Mouse (Mus musculus) liver, embryonic 16.5 days (tissue): ENCODE data around the gene Rint1. TPM values are rescaled to one million over a fixed set of nuclear protein-coding genes. Genes with fewer than 3 reads are reported as not detected.

Experiments used
- ATAC-seq: fragments of 200-750 bp; cut with Nextera tagmentation; 2 replicates; pipeline ENCODE4 v1.8.0; 2017; ENCODE audit warnings: low read depth, mild to moderate bottlenecking, moderate number of reproducible peaks, moderate library complexity
- H3K27ac ChIP-seq: fragments of 300-500 bp; sonication (generic); 2 replicates; pipeline ENCODE4 v1.5.1; 2014; ENCODE audit warnings: mild to moderate bottlenecking, low read length
- H3K27me3 ChIP-seq: fragments of 300-500 bp; sonication (generic); 2 replicates; pipeline ENCODE4 v1.6.1; 2014; ENCODE audit warnings: low read depth, low read length, mixed read lengths; ENCODE audit not compliant: control insufficient read depth, insufficient read depth
- H3K36me3 ChIP-seq: fragments of 300-500 bp; sonication (generic); 2 replicates; pipeline ENCODE4 v1.6.1; 2014; ENCODE audit warnings: mild to moderate bottlenecking; ENCODE audit not compliant: control insufficient read depth, insufficient read depth
- H3K4me1 ChIP-seq: fragments of 300-500 bp; sonication (generic); 2 replicates; pipeline ENCODE4 v1.6.1; 2014; ENCODE audit warnings: low read depth, low read length, mixed read lengths; ENCODE audit not compliant: control insufficient read depth
- H3K4me2 ChIP-seq: fragments of 300-500 bp; sonication (generic); 2 replicates; pipeline ENCODE4 v1.6.1; 2014; ENCODE audit warnings: low read depth, low read length, mixed read lengths
- H3K4me3 ChIP-seq: fragments of 300-500 bp; sonication (generic); 2 replicates; pipeline ENCODE4 v1.5.1; 2014; ENCODE audit warnings: low read depth, mild to moderate bottlenecking, low read length
- H3K9ac ChIP-seq: fragments of 300-500 bp; sonication (generic); 2 replicates; pipeline ENCODE4 v1.6.1; 2014; ENCODE audit warnings: low read depth, low read length
- H3K9me3 ChIP-seq: fragments of 300-500 bp; sonication (generic); replicated peaks from 2 replicates; pipeline ENCODE4 v1.6.1; 2016; ENCODE audit warnings: low read length; ENCODE audit not compliant: control insufficient read depth
- WGBS: fragments of 180-500 bp; shearing (Covaris S2); extraction: QIAGEN DNeasy Blood & Tissue Kit; methylation state at CpG from one replicate; pipeline ENCODE4 v1.1.7; 2014; ENCODE audit not compliant: insufficient replicate concordance; 5-methylcytosine and 5-hydroxymethylcytosine counted together
- polyA plus RNA-seq: library from polyadenylated mRNA; unstranded; fragments of >200 nt; fragmentation: Nextera tagmentation; extraction: Ambion mirVana; gene quantifications from 2 replicates; pipeline ENCODE4 v1.2.1, GENCODE M21; 2015

Gene Rint1
- polyA plus RNA-seq, 1 experiment from 2014 or later: 16.9 TPM

GRCm38 (mm10) chr5:23865941-23866340, 78.4 kb downstream of the Rint1 start:
- Histone ChIP-seq H3K9ac (no peak overlapping the region), H3K4me1 (no peaks in the 10 kb centered on the region), H3K4me2 (no peak overlapping the region), H3K27me3 (no peaks in the 10 kb centered on the region), H3K9me3 (no peaks in the 10 kb centered on the region), H3K36me3 (no peaks in the 10 kb centered on the region), H3K4me3 (no peak overlapping the region), H3K27ac (no peak overlapping the region)
- WGBS: 63% methylated on average over 5 of the region's 5 CpGs
- no peak for ATAC-seq

Other genes with a start within 250 kb of the Rint1 start
- 6.2 and 6.6 TPM in 2 replicates for gene Srpk2, start 103.1 kb upstream of the Rint1 start, polyA plus RNA-seq
- gene Pus7, start 4.0 kb upstream of the Rint1 start, polyA plus RNA-seq: 11.1 and 11.2 TPM in 2 replicates
- gene Tomm7, start 56.5 kb downstream of the Rint1 start, polyA plus RNA-seq: 50.2 and 63.2 TPM in 2 replicates
- gene Fam126a, start 243.0 kb downstream of the Rint1 start, polyA plus RNA-seq: 60.3 and 61.8 TPM in 2 replicates